Mouse (Mus musculus) C2C12 (cell line): ENCODE data around the gene Lpar2. TPM values are rescaled to one million over a fixed set of nuclear protein-coding genes. Genes with fewer than 3 reads are reported as not detected.

ENCODE experiments used
- H3K27me3 ChIP-seq: one replicate; pipeline ENCODE4 v1.6.1; 2011; ENCODE audit not compliant: control insufficient read depth, insufficient read depth, insufficient read length
- H3K36me3 ChIP-seq: one replicate; pipeline ENCODE4 v1.6.1; 2011; ENCODE audit not compliant: control insufficient read depth, insufficient read depth
- H3K4me3 ChIP-seq: one replicate; pipeline ENCODE4 v1.5.1; 2011; ENCODE audit warnings: mild to moderate bottlenecking, control low read depth; ENCODE audit not compliant: poor library complexity, insufficient read depth, severe bottlenecking
- H3K79me2 ChIP-seq: one replicate; pipeline ENCODE4 v1.6.1; 2011; ENCODE audit not compliant: control insufficient read depth, insufficient read depth
- H3K79me3 ChIP-seq: one replicate; pipeline ENCODE4 v1.6.1; 2011; ENCODE audit warnings: low read depth, control low read depth
- H3ac ChIP-seq: one replicate; pipeline ENCODE3; 2011; ENCODE audit warnings: low read depth; ENCODE audit not compliant: control insufficient read depth, insufficient read length
- CEBPB ChIP-seq: IDR thresholded peaks from one replicate; pipeline ENCODE4 v1.6.1; 2011; ENCODE audit warnings: low read depth, mild to moderate bottlenecking, control low read depth, moderate library complexity
- CTCF ChIP-seq: IDR thresholded peaks from one replicate; pipeline ENCODE4 v1.5.1; 2011; ENCODE audit not compliant: control insufficient read depth, insufficient read depth, insufficient read length
- FOSL1 ChIP-seq: IDR thresholded peaks from one replicate; pipeline ENCODE4 v1.8.0; 2011; ENCODE audit warnings: mild to moderate bottlenecking, low read length; ENCODE audit not compliant: poor library complexity, insufficient read depth, severe bottlenecking
- MAX ChIP-seq: IDR thresholded peaks from one replicate; pipeline ENCODE4 v1.6.1; 2011; ENCODE audit warnings: mild to moderate bottlenecking, control low read depth
- MYOD1 ChIP-seq: IDR thresholded peaks from one replicate; pipeline ENCODE4 v1.6.1; 2011; ENCODE audit warnings: low read depth; ENCODE audit not compliant: control insufficient read depth, insufficient read length
- MYOG ChIP-seq: IDR thresholded peaks from one replicate; pipeline ENCODE4 v1.6.1; 2011; ENCODE audit not compliant: control insufficient read depth, insufficient read length; ENCODE audit errors: extremely low read depth
- USF1 ChIP-seq: IDR thresholded peaks from one replicate; pipeline ENCODE4 v1.6.1; 2011; ENCODE audit warnings: low read depth, mild to moderate bottlenecking, control low read depth, moderate library complexity
- polyA plus RNA-seq: library from polyadenylated mRNA; unstranded; fragments of >200 nt; fragmentation: generic; extraction: Trizol; gene quantifications from one replicate; pipeline ENCODE4 v1.2.1, GENCODE M21; 2012; ENCODE audit warnings: missing spikeins

The Lpar2 gene
- polyA plus RNA-seq, 1 experiment, result 1.5 TPM

GRCm38 (mm10) chr8:69803366-69803765 lies 18.9 kb upstream of the Lpar2 start:
- TF ChIP-seq FOSL1, result no peak
- no peak for TF ChIP-seq MYOG
- no peak for TF ChIP-seq MYOD1
- TF ChIP-seq MAX, result no peak
- no peak for TF ChIP-seq CTCF
- TF ChIP-seq CEBPB, result no peak
- no peak for TF ChIP-seq USF1
- Histone ChIP-seq H3K79me2 (no peaks in the 10 kb centered on the region), H3K27me3 (no peaks in the 10 kb centered on the region), H3K79me3 (no peaks in the 10 kb centered on the region), H3K36me3 (peaks cover 93% of the 10 kb centered on the region), H3ac (no peak overlapping the region), H3K4me3 (no peak overlapping the region)

DNA sequence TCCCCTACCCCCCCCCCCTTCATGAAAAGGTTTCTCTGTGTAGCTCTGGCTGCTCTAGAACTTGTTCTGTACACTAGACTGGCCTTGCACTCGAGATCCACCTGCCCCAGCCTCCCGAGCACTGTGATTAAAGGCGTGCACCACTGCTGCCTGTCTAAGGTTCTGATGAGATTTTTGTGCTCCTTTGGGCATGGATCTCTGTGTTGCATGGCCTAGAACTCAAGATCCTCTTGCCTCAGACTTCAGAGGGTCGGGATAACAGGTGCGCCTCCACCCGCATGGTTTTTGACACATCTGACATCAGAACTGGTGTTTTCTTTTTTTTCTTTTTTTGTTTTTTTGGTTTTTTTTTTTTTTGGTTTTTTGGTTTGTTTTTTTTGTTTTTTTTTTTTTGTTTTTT lies 17.7 kb upstream of the Lpar2 start:
- no peaks in the 10 kb centered on the region for H3K79me2 ChIP-seq
- TF ChIP-seq CTCF (no peak), CEBPB (no peak), MYOD1 (no peak), USF1 (no peak), MAX (no peak), MYOG (no peak), FOSL1 (no peak)
- H3K27me3 ChIP-seq, result no peaks in the 10 kb centered on the region
- H3K79me3 ChIP-seq, result no peaks in the 10 kb centered on the region
- H3K36me3 ChIP-seq, result peaks cover 83% of the 10 kb centered on the region
- no peak overlapping the region for H3K4me3 ChIP-seq
- H3ac ChIP-seq, result no peak overlapping the region

GRCm38 (mm10) chr8:69805086-69805485 lies 17.1 kb upstream of the Lpar2 start:
- Histone ChIP-seq H3K79me3 (no peaks in the 10 kb centered on the region), H3K79me2 (no peaks in the 10 kb centered on the region), H3K36me3 (peaks cover 79% of the 10 kb centered on the region), H3ac (no peak overlapping the region), H3K27me3 (no peaks in the 10 kb centered on the region), H3K4me3 (no peak overlapping the region)
- TF ChIP-seq MYOG (no peak), USF1 (no peak), MAX (no peak), CEBPB (no peak), MYOD1 (no peak), FOSL1 (no peak), CTCF (no peak)

DNA sequence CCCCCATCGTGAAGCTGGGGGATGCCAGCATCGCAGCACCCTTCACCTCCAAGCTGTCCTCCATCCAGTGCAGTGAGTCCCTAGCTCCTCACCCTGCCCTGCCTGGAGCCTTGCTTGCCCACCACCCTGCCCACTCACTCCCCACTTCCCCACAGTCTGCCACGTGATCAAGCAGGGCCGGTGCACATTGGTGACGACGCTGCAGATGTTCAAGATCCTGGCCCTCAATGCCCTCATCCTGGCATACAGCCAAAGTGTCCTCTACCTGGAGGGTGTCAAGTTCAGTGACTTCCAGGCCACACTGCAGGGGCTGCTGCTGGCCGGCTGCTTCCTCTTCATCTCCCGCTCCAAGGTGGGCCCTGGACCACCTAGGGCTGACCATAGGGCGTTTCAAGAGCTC lies 16.7 kb upstream of the Lpar2 start:
- TF ChIP-seq MYOG (no peak), CTCF (no peak), MAX (no peak), CEBPB (no peak), USF1 (no peak), FOSL1 (no peak), MYOD1 (no peak)

GRCm38 (mm10) chr8:69807236-69807635 lies 15.0 kb upstream of the Lpar2 start:
- Histone ChIP-seq H3K79me3 (no peaks in the 10 kb centered on the region), H3K4me3 (no peak overlapping the region), H3K27me3 (no peaks in the 10 kb centered on the region), H3ac (no peak overlapping the region), H3K36me3 (peaks cover 66% of the 10 kb centered on the region), H3K79me2 (no peaks in the 10 kb centered on the region)
- TF ChIP-seq MYOD1 (no peak), USF1 (no peak)

More for the DNA sequence above, 16.7 kb upstream of the Lpar2 start:
- H3ac ChIP-seq, result no peak overlapping the region
- H3K79me3 ChIP-seq, result no peaks in the 10 kb centered on the region
- H3K79me2 ChIP-seq, result no peaks in the 10 kb centered on the region
- H3K36me3 ChIP-seq, result peaks cover 79% of the 10 kb centered on the region
- no peaks in the 10 kb centered on the region for H3K27me3 ChIP-seq
- no peak overlapping the region for H3K4me3 ChIP-seq

GRCm38 (mm10) chr8:69808094-69808863 lies 13.9 kb upstream of the Lpar2 start, which contains the start of gene Gmip:
TSS of gene Gmip (plus strand) at chr8:69808679.
- Histone ChIP-seq H3K79me2 (no peaks in the 10 kb centered on the region), H3K36me3 (peaks cover 55% of the 10 kb centered on the region)
- no peak for TF ChIP-seq MYOD1
- TF ChIP-seq CEBPB, result no peak
- no peak for TF ChIP-seq FOSL1
- no peak for TF ChIP-seq MAX
- TF ChIP-seq MYOG, result no peak

More at GRCm38 (mm10) chr8:69808094-69808863, 13.9 kb upstream of the Lpar2 start, which contains the start of gene Gmip:
- H3ac ChIP-seq, result peak within 1 kb of the TSS; percentile 43
- no peaks in the 10 kb centered on the region for H3K79me3 ChIP-seq
- H3K27me3 ChIP-seq, result no peaks in the 10 kb centered on the region
- peak within 1 kb of the TSS; percentile 44 for H3K4me3 ChIP-seq
